Mouse (Mus musculus) bone marrow macrophage, adult 2 months (primary cell): ENCODE measurements around the gene Shd. TPM values are rescaled to one million over a fixed set of nuclear protein-coding genes. Genes with fewer than 3 reads are reported as not detected.

ENCODE experiments used
- H3K27ac ChIP-seq: 2 replicates; pipeline ENCODE4 v1.5.1; 2012; ENCODE audit warnings: low read depth, low read length; ENCODE audit not compliant: insufficient read depth
- H3K4me1 ChIP-seq: 2 replicates; pipeline ENCODE4 v1.6.1; 2012; ENCODE audit warnings: low read length; ENCODE audit not compliant: control insufficient read depth, insufficient read depth
- H3K4me3 ChIP-seq: 2 replicates; pipeline ENCODE4 v1.5.1; 2012; ENCODE audit warnings: mild to moderate bottlenecking, low read length, moderate library complexity; ENCODE audit not compliant: insufficient read depth
- CTCF ChIP-seq: IDR thresholded peaks from 2 replicates; pipeline ENCODE4 v1.5.1; 2012; ENCODE audit warnings: low read depth, mild to moderate bottlenecking, low read length, moderate library complexity
- POLR2A ChIP-seq: IDR thresholded peaks from 2 replicates; pipeline ENCODE4 v1.6.1; 2012; ENCODE audit warnings: mild to moderate bottlenecking, low read depth, low read length, borderline replicate concordance
- polyA plus RNA-seq: library from polyadenylated mRNA; stranded (reverse); fragments of >200 nt; gene quantifications from 2 replicates; pipeline ENCODE4 v1.2.4, GENCODE M21; 2012; ENCODE audit not compliant: missing spikeins, insufficient read depth, insufficient read length

The Shd gene
- not detected in 2 replicates for polyA plus RNA-seq

GRCm38 (mm10) chr17:55969966-55970891 lies at the start of gene Shd:
Gene Shd (plus strand): TSS chr17:55970467.
- peak within 1 kb of the TSS; percentile 29 for H3K4me3 ChIP-seq
- H3K27ac ChIP-seq: no peak within 1 kb of the TSS
- TF ChIP-seq CTCF (no peak), POLR2A (no peak)
- no peaks in the 10 kb centered on the region for H3K4me1 ChIP-seq

GRCm38 (mm10) chr17:55931553-55932502 lies 38.4 kb upstream of the Shd start:
- TF ChIP-seq POLR2A (no peak), CTCF (no peak)
- no peaks in the 10 kb centered on the region for H3K4me1 ChIP-seq
- H3K27ac ChIP-seq: no peak overlapping the region
- H3K4me3 ChIP-seq: peak overlapping the region; percentile 65

GRCm38 (mm10) chr17:55932635-55933034 lies 37.6 kb upstream of the Shd start:
- no peaks in the 10 kb centered on the region for H3K4me1 ChIP-seq
- H3K4me3 ChIP-seq: peak overlapping the region; percentile 65; the same call in 1 of the 2 replicates
- H3K27ac ChIP-seq: no peak overlapping the region
- TF ChIP-seq POLR2A (no peak), CTCF (no peak)

- Histone ChIP-seq H3K4me1 (no peaks in the 10 kb centered on the region), H3K27ac (no peak overlapping the region), H3K4me3 (no peak overlapping the region)
- TF ChIP-seq CTCF: no peak
- TF ChIP-seq POLR2A: no peak
Observed at GRCm38 (mm10) chr17:55933191-55933590, 37.1 kb upstream of the Shd start.

- Histone ChIP-seq H3K4me1 (peaks cover 10% of the 10 kb centered on the region), H3K4me3 (peak overlapping the region; percentile 64), H3K27ac (peak overlapping the region; percentile 54)
Observed at GRCm38 (mm10) chr17:55944387-55944865, 25.8 kb upstream of the Shd start.

GRCm38 (mm10) chr17:55944866-55945682 lies 25.2 kb upstream of the Shd start:
- H3K27ac ChIP-seq: peak overlapping the region; percentile 77
- H3K4me3 ChIP-seq: peak overlapping the region; percentile 64
- H3K4me1 ChIP-seq: peaks cover 16% of the 10 kb centered on the region

- TF ChIP-seq CTCF: no peak
- no peak for TF ChIP-seq POLR2A
- Histone ChIP-seq H3K27ac (peak overlapping the region; percentile 37), H3K4me3 (peak overlapping the region; percentile 64), H3K4me1 (peaks cover 16% of the 10 kb centered on the region)
Observed at GRCm38 (mm10) chr17:55945696-55946095, 24.6 kb upstream of the Shd start.

DNA sequence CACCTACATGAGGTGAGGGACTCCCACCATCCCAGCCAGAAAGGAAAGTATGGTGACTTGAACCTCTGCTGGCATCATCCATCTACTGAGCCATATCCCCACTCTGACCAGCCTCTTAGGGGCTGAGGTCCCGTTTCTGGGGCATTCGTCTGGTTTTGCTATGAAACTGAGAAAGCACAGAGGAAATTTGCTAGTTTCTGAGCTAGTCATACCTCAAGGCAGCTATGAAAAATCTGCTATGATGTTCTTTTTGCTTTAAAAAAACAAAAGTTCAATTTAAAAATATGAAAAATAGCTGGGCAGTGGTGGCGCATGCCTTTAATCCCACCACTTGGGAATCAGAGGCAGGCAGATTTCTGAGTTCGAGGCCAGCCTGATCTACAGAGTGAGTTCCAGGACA lies 21.6 kb upstream of the Shd start:
- H3K4me3 ChIP-seq: no peak overlapping the region
- peaks cover 37% of the 10 kb centered on the region for H3K4me1 ChIP-seq
- TF ChIP-seq CTCF: no peak
- no peak for TF ChIP-seq POLR2A
- no peak overlapping the region for H3K27ac ChIP-seq

DNA sequence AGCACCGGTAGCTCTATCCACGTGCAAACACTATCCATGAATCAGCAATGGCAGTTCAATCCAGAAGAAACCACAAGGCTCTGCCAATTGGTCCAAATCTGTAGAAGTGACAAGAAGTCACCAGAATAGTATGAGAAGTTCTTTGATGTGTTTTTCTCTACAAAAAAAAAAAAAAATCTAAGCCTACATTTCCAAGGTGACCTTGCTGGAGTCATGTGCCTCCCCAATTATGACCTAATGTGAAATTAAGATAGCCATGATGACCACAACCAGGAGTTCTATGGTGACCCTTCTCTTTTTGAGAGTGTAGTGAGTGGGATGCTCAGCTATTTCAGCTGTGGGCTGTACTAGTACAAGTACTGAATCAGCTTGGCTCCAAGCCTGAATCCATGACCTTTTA lies 20.9 kb upstream of the Shd start, which contains the start of gene Zfp119b:
Gene Zfp119b, minus strand, starts transcription at position 101 of the 400 bp plus-strand sequence.
- TF ChIP-seq CTCF (no peak), POLR2A (no peak)
- Histone ChIP-seq H3K4me1 (peaks cover 39% of the 10 kb centered on the region), H3K27ac (no peak within 1 kb of the TSS), H3K4me3 (no peak within 1 kb of the TSS)
